Mouse (Mus musculus) midbrain, postnatal 0 days (tissue): ENCODE results near the gene Nup98. TPM values are rescaled to one million over a fixed set of nuclear protein-coding genes. Genes with fewer than 3 reads are reported as not detected.
A peak's percentile ranks its signal among the peaks of the same experiment; 100 is the strongest.

Experiments used
- ATAC-seq: fragments of 200-750 bp; cut with Nextera tagmentation; 2 replicates; pipeline ENCODE4 v1.8.0; 2017; ENCODE audit warnings: moderate number of reproducible peaks, mild to moderate bottlenecking, moderate TSS enrichment, moderate library complexity; ENCODE audit not compliant: low FRiP score
- DNase-seq: peaks from one replicate; pipeline ENCODE4 v3.0.0-alpha.2; 2015; ENCODE audit warnings: low spot score
- H3K27ac ChIP-seq: fragments of 300-500 bp; sonication (generic); 2 replicates; pipeline ENCODE4 v1.5.1; 2014; ENCODE audit warnings: low read depth, mild to moderate bottlenecking, low read length, mixed read lengths
- H3K27me3 ChIP-seq: fragments of 300-500 bp; sonication (generic); 2 replicates; pipeline ENCODE4 v1.6.1; 2014; ENCODE audit warnings: low read length, control low read depth, mixed read lengths; ENCODE audit not compliant: insufficient read depth
- H3K36me3 ChIP-seq: fragments of 300-500 bp; sonication (generic); 2 replicates; pipeline ENCODE4 v1.6.1; 2014; ENCODE audit warnings: low read length, control low read depth, mixed read lengths; ENCODE audit not compliant: insufficient read depth
- H3K4me1 ChIP-seq: fragments of 300-500 bp; sonication (generic); 2 replicates; pipeline ENCODE4 v1.6.1; 2014; ENCODE audit warnings: mild to moderate bottlenecking, control low read depth, antibody characterized with exemption, low read length, mixed read lengths; ENCODE audit not compliant: insufficient read depth
- H3K4me2 ChIP-seq: fragments of 300-500 bp; sonication (generic); 2 replicates; pipeline ENCODE4 v1.6.1; 2014; ENCODE audit warnings: low read depth, mild to moderate bottlenecking, low read length, mixed read lengths; ENCODE audit not compliant: poor library complexity, severe bottlenecking
- H3K4me3 ChIP-seq: fragments of 300-500 bp; sonication (generic); 2 replicates; pipeline ENCODE4 v1.5.1; 2014; ENCODE audit warnings: low read depth, mild to moderate bottlenecking, low read length, moderate library complexity
- H3K9ac ChIP-seq: fragments of 300-500 bp; sonication (generic); replicated peaks from 2 replicates; pipeline ENCODE4 v1.6.1; 2014; ENCODE audit warnings: mild to moderate bottlenecking, low read length, moderate library complexity, mixed read lengths; ENCODE audit not compliant: poor library complexity, severe bottlenecking
- H3K9me3 ChIP-seq: fragments of 300-500 bp; sonication (generic); 2 replicates; pipeline ENCODE4 v1.6.1; 2016; ENCODE audit warnings: low read length, control low read depth
- CTCF ChIP-seq: IDR thresholded peaks from 2 replicates; pipeline ENCODE4 v1.5.1; 2016; ENCODE audit warnings: antibody characterized with exemption, mild to moderate bottlenecking
- WGBS: fragments of 180-500 bp; shearing (Covaris S2); extraction: QIAGEN DNeasy Blood & Tissue Kit; methylation state at CpG from one replicate; pipeline ENCODE4 v1.1.7; 2014; 5-methylcytosine and 5-hydroxymethylcytosine counted together
- polyA plus RNA-seq: library from polyadenylated mRNA; unstranded; fragments of >200 nt; fragmentation: Nextera tagmentation; extraction: Ambion mirVana; gene quantifications from 2 replicates; pipeline ENCODE4 v1.2.1, GENCODE M21; 2015
- total RNA-seq: library from RNA; depleted of rRNA; stranded (reverse); fragments of >200 nt; gene quantifications from 2 replicates; pipeline ENCODE4 v1.2.3, GENCODE M21; 2014

Nup98 gene
- total and polyA plus RNA-seq, 2 experiments from 2014 or later, result 10.2 to 36.3 TPM

GRCm38 (mm10) chr7:102208806-102209363, 1.1 kb downstream of the Nup98 start:
- H3K9ac ChIP-seq, result peak overlapping the region; percentile 64
- H3K36me3 ChIP-seq, result no peaks in the 10 kb centered on the region
- DNase-seq (no peak), ATAC-seq (no peak)
- TF ChIP-seq CTCF, result no peak
- H3K4me1 ChIP-seq, result peaks cover 10% of the 10 kb centered on the region
- 62% methylated on average over 4 of the region's 4 CpGs for WGBS
- peak overlapping the region; percentile 61 for H3K4me3 ChIP-seq
- H3K9me3 ChIP-seq, result no peaks in the 10 kb centered on the region
- peak overlapping the region; percentile 94 for H3K27ac ChIP-seq
- peak overlapping the region; percentile 72 for H3K4me2 ChIP-seq
- H3K27me3 ChIP-seq, result no peaks in the 10 kb centered on the region

GRCm38 (mm10) chr7:102205646-102206045, 4.3 kb downstream of the Nup98 start:
- no peak overlapping the region for H3K4me3 ChIP-seq
- ATAC-seq, result no peak
- WGBS, result 86% methylated on average over 1 of the region's 1 CpGs
- H3K36me3 ChIP-seq, result no peaks in the 10 kb centered on the region
- H3K4me2 ChIP-seq, result no peak overlapping the region
- no peaks in the 10 kb centered on the region for H3K9me3 ChIP-seq
- TF ChIP-seq CTCF, result no peak
- DNase-seq, result no peak
- H3K4me1 ChIP-seq, result peaks cover 10% of the 10 kb centered on the region
- H3K9ac ChIP-seq, result no peak overlapping the region
- H3K27me3 ChIP-seq, result no peaks in the 10 kb centered on the region
- no peak overlapping the region for H3K27ac ChIP-seq

- no peak for TF ChIP-seq CTCF
- Histone ChIP-seq H3K4me3 (no peak overlapping the region), H3K27me3 (no peaks in the 10 kb centered on the region), H3K27ac (no peak overlapping the region), H3K9ac (no peak overlapping the region), H3K36me3 (no peaks in the 10 kb centered on the region), H3K4me2 (no peak overlapping the region), H3K9me3 (no peaks in the 10 kb centered on the region), H3K4me1 (peaks cover 10% of the 10 kb centered on the region)
- ATAC-seq (no peak), DNase-seq (no peak)
- 89% methylated on average over 3 of the region's 3 CpGs for WGBS
These were observed 5.6 kb downstream of the Nup98 start for GRCm38 (mm10) chr7:102204296-102204857.

- no peaks in the 10 kb centered on the region for H3K36me3 ChIP-seq
- no peak overlapping the region for H3K4me3 ChIP-seq
- no peak overlapping the region for H3K4me2 ChIP-seq
- H3K27ac ChIP-seq, result no peak overlapping the region
- no peak for TF ChIP-seq CTCF
- no peak overlapping the region for H3K9ac ChIP-seq
- H3K9me3 ChIP-seq, result no peaks in the 10 kb centered on the region
- ATAC-seq (no peak), DNase-seq (no peak)
- no peaks in the 10 kb centered on the region for H3K4me1 ChIP-seq
- H3K27me3 ChIP-seq, result no peaks in the 10 kb centered on the region
These were observed 8.8 kb downstream of the Nup98 start for GRCm38 (mm10) chr7:102200996-102201785.

- Histone ChIP-seq H3K9me3 (no peaks in the 10 kb centered on the region), H3K4me3 (no peak overlapping the region), H3K27me3 (no peaks in the 10 kb centered on the region), H3K9ac (no peak overlapping the region), H3K4me2 (no peak overlapping the region), H3K27ac (no peak overlapping the region), H3K4me1 (no peaks in the 10 kb centered on the region), H3K36me3 (no peaks in the 10 kb centered on the region)
- 86% methylated on average over 3 of the region's 3 CpGs for WGBS
- DNase-seq (no peak), ATAC-seq (no peak)
- no peak for TF ChIP-seq CTCF
These were observed 9.4 kb downstream of the Nup98 start for GRCm38 (mm10) chr7:102200576-102200975.

GRCm38 (mm10) chr7:102192356-102192755, 17.6 kb downstream of the Nup98 start:
- Histone ChIP-seq H3K4me1 (no peaks in the 10 kb centered on the region), H3K4me3 (no peak overlapping the region), H3K27ac (no peak overlapping the region), H3K9ac (no peak overlapping the region), H3K9me3 (no peaks in the 10 kb centered on the region), H3K27me3 (no peaks in the 10 kb centered on the region), H3K4me2 (no peak overlapping the region), H3K36me3 (peaks cover 12% of the 10 kb centered on the region; the same call in 1 of the 2 replicates)
- no peak for ATAC-seq
- TF ChIP-seq CTCF, result peak; percentile 45
- no peak for DNase-seq
- 96% methylated on average over 1 of the region's 1 CpGs for WGBS
